Mouse (Mus musculus) C2C12 (cell line): ENCODE measurements around the gene Gpr119. TPM values are rescaled to one million over a fixed set of nuclear protein-coding genes. Genes with fewer than 3 reads are reported as not detected.

Source experiments
- H3K27me3 ChIP-seq: one replicate; pipeline ENCODE4 v1.6.1; 2011; ENCODE audit not compliant: control insufficient read depth, insufficient read depth, insufficient read length
- H3K36me3 ChIP-seq: one replicate; pipeline ENCODE4 v1.6.1; 2011; ENCODE audit not compliant: control insufficient read depth, insufficient read depth
- H3K4me3 ChIP-seq: one replicate; pipeline ENCODE4 v1.5.1; 2011; ENCODE audit warnings: mild to moderate bottlenecking, control low read depth; ENCODE audit not compliant: poor library complexity, insufficient read depth, severe bottlenecking
- H3K79me2 ChIP-seq: one replicate; pipeline ENCODE4 v1.6.1; 2011; ENCODE audit not compliant: control insufficient read depth, insufficient read depth
- H3K79me3 ChIP-seq: one replicate; pipeline ENCODE4 v1.6.1; 2011; ENCODE audit warnings: low read depth, control low read depth
- H3ac ChIP-seq: one replicate; pipeline ENCODE3; 2011; ENCODE audit warnings: low read depth; ENCODE audit not compliant: control insufficient read depth, insufficient read length
- CEBPB ChIP-seq: IDR thresholded peaks from one replicate; pipeline ENCODE4 v1.6.1; 2011; ENCODE audit warnings: low read depth, mild to moderate bottlenecking, control low read depth, moderate library complexity
- CTCF ChIP-seq: IDR thresholded peaks from one replicate; pipeline ENCODE4 v1.5.1; 2011; ENCODE audit not compliant: control insufficient read depth, insufficient read depth, insufficient read length
- FOSL1 ChIP-seq: IDR thresholded peaks from one replicate; pipeline ENCODE4 v1.8.0; 2011; ENCODE audit warnings: mild to moderate bottlenecking, low read length; ENCODE audit not compliant: poor library complexity, insufficient read depth, severe bottlenecking
- MAX ChIP-seq: IDR thresholded peaks from one replicate; pipeline ENCODE4 v1.6.1; 2011; ENCODE audit warnings: mild to moderate bottlenecking, control low read depth
- MYOD1 ChIP-seq: IDR thresholded peaks from one replicate; pipeline ENCODE4 v1.6.1; 2011; ENCODE audit warnings: low read depth; ENCODE audit not compliant: control insufficient read depth, insufficient read length
- MYOG ChIP-seq: IDR thresholded peaks from one replicate; pipeline ENCODE4 v1.6.1; 2011; ENCODE audit not compliant: control insufficient read depth, insufficient read length; ENCODE audit errors: extremely low read depth
- USF1 ChIP-seq: IDR thresholded peaks from one replicate; pipeline ENCODE4 v1.6.1; 2011; ENCODE audit warnings: low read depth, mild to moderate bottlenecking, control low read depth, moderate library complexity
- polyA plus RNA-seq: library from polyadenylated mRNA; unstranded; fragments of >200 nt; fragmentation: generic; extraction: Trizol; gene quantifications from one replicate; pipeline ENCODE4 v1.2.1, GENCODE M21; 2012; ENCODE audit warnings: missing spikeins

Gpr119 gene
- polyA plus RNA-seq, 1 experiment, result not detected

- Histone ChIP-seq H3K79me2 (no peaks in the 10 kb centered on the region), H3ac (no peak overlapping the region), H3K36me3 (no peaks in the 10 kb centered on the region), H3K4me3 (no peak overlapping the region), H3K27me3 (no peaks in the 10 kb centered on the region), H3K79me3 (no peaks in the 10 kb centered on the region)
- TF ChIP-seq FOSL1 (no peak), MYOD1 (no peak), CTCF (no peak)
These were observed 2.6 kb downstream of the Gpr119 start for GRCm38 (mm10) chrX:48671714-48672113.

GRCm38 (mm10) chrX:48669588-48669987 is 4.7 kb downstream of the Gpr119 start:
- H3K4me3 ChIP-seq, result no peak overlapping the region
- H3K79me2 ChIP-seq, result no peaks in the 10 kb centered on the region
- no peak overlapping the region for H3ac ChIP-seq
- H3K36me3 ChIP-seq, result no peaks in the 10 kb centered on the region
- no peak for TF ChIP-seq MAX
- no peak for TF ChIP-seq FOSL1
- TF ChIP-seq USF1, result no peak
- TF ChIP-seq MYOD1, result no peak
- TF ChIP-seq MYOG, result no peak
- no peak for TF ChIP-seq CTCF
- TF ChIP-seq CEBPB, result no peak
- H3K27me3 ChIP-seq, result no peaks in the 10 kb centered on the region
- H3K79me3 ChIP-seq, result no peaks in the 10 kb centered on the region

- TF ChIP-seq FOSL1 (no peak), CTCF (no peak)
These were observed 7.5 kb downstream of the Gpr119 start for GRCm38 (mm10) chrX:48666807-48667206.

DNA sequence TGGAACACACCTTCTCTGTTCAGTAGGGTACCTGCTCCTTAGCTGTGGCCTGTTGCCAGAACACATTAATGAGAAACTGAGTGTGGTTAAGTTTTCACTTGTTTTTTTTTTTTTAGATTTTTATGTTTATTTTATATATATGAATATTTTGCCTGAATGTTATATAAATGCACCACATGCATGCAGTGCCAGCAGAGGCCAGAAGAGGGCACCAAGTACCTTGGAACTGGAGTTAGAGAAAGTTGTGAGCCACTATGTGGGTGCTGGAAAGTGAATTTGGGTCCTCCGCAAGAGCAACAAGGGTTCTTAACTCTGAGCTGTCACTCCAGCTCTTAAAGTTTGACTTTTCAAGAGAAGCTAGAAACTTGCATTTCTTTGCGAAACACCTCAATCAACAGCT is 30.2 kb downstream of the Gpr119 start:
- Histone ChIP-seq H3K36me3 (no peaks in the 10 kb centered on the region), H3K4me3 (no peak overlapping the region), H3K79me2 (no peaks in the 10 kb centered on the region), H3ac (no peak overlapping the region), H3K27me3 (no peaks in the 10 kb centered on the region), H3K79me3 (no peaks in the 10 kb centered on the region)
- TF ChIP-seq CEBPB (no peak), CTCF (no peak), MYOG (no peak), FOSL1 (no peak), MAX (no peak), MYOD1 (no peak), USF1 (no peak)

More at GRCm38 (mm10) chrX:48666807-48667206, 7.5 kb downstream of the Gpr119 start:
- Histone ChIP-seq H3K79me2 (no peaks in the 10 kb centered on the region), H3ac (no peak overlapping the region), H3K79me3 (no peaks in the 10 kb centered on the region), H3K4me3 (no peak overlapping the region), H3K27me3 (no peaks in the 10 kb centered on the region), H3K36me3 (no peaks in the 10 kb centered on the region)

- Histone ChIP-seq H3K79me2 (no peaks in the 10 kb centered on the region), H3K4me3 (no peak overlapping the region), H3K36me3 (no peaks in the 10 kb centered on the region), H3ac (no peak overlapping the region), H3K79me3 (no peaks in the 10 kb centered on the region), H3K27me3 (no peaks in the 10 kb centered on the region)
- TF ChIP-seq CEBPB (no peak), MYOD1 (no peak), MAX (no peak)
These were observed 37.2 kb downstream of the Gpr119 start for GRCm38 (mm10) chrX:48637032-48637431.

DNA sequence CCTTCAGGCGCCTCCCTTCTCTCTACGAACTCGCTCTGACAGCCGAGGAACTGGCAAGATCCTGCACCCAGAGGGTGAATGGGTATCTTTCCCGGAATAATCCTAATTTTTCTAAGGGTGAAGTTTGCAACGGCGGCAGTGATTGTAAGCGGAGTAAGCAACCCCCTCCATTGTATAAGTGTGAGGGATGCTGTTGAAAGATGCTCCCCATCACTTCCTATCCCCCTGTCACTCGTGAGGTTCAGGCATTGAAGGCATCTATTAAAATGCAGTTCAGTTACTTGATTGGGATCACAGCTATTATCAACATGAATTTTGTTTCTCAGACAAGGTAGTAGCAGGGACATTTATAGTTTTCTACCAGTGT is 50.2 kb downstream of the Gpr119 start:
- Histone ChIP-seq H3ac (no peak overlapping the region), H3K27me3 (no peaks in the 10 kb centered on the region), H3K36me3 (no peaks in the 10 kb centered on the region), H3K79me3 (no peaks in the 10 kb centered on the region), H3K4me3 (peak overlapping the region; percentile 50), H3K79me2 (no peaks in the 10 kb centered on the region)
- TF ChIP-seq CEBPB (no peak), MYOD1 (no peak), USF1 (no peak), CTCF (no peak), MYOG (no peak), FOSL1 (no peak), MAX (no peak)
